Mouse (Mus musculus): Measurements from ENCODE around the gene Ryr1. TPM values are rescaled to one million over a fixed set of nuclear protein-coding genes. Genes with fewer than 3 reads are reported as not detected.

Ryr1 gene
- polyA plus RNA-seq, 1 experiment from 2014 or later, result 8.5 TPM

GRCm38 (mm10) chr7:29043016-29043673 is 81.8 kb downstream of the Ryr1 start:
- WGBS, result 67% methylated on average over 19 of the region's 19 CpGs
- H3K9me3 ChIP-seq, result no peaks in the 10 kb centered on the region
- peaks cover 18% of the 10 kb centered on the region for H3K4me1 ChIP-seq (replicated peaks)
- H3K4me3 ChIP-seq (replicated peaks), result no peak overlapping the region
- ATAC-seq, result no peak
- H3K9ac ChIP-seq (replicated peaks), result no peak overlapping the region
- peak overlapping the region; percentile 40; the same call in 1 of the 2 replicates for H3K27ac ChIP-seq
- H3K27me3 ChIP-seq, result no peaks in the 10 kb centered on the region
- H3K36me3 ChIP-seq, result no peaks in the 10 kb centered on the region
- H3K4me2 ChIP-seq (replicated peaks), result no peak overlapping the region

DNA sequence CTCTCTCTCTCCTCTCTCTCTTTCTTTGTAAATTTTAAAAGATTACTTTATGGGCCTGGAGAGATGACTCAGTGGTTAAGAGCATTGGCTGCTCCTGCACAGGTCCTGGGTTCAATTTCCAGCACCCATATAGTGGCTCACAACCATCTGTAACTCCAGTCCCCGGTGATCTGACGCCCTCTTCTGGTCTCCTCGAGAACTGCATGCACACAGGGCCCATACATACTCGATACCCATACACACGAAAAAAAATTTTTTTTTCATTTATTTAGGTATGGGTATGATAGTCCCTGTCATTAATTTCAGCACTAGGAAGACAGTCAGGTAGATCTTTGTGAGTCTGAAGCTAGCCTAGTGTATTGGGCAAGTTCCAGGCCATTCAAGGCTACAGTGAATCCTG is 83.8 kb downstream of the Ryr1 start:
- no peak overlapping the region for H3K27ac ChIP-seq
- H3K4me1 ChIP-seq (replicated peaks), result peaks cover 18% of the 10 kb centered on the region
- H3K9ac ChIP-seq (replicated peaks), result no peak overlapping the region
- 82% methylated on average over 5 of the region's 5 CpGs for WGBS
- no peaks in the 10 kb centered on the region for H3K27me3 ChIP-seq
- H3K9me3 ChIP-seq, result no peaks in the 10 kb centered on the region
- H3K36me3 ChIP-seq, result no peaks in the 10 kb centered on the region
- H3K4me2 ChIP-seq (replicated peaks), result no peak overlapping the region
- ATAC-seq, result no peak
- H3K4me3 ChIP-seq (replicated peaks), result no peak overlapping the region

- no peaks in the 10 kb centered on the region for H3K36me3 ChIP-seq
- no peaks in the 10 kb centered on the region for H3K27me3 ChIP-seq
- no peaks in the 10 kb centered on the region; the same call in 1 of the 2 replicates for H3K9me3 ChIP-seq
- WGBS, result under 1% methylated on average over 26 of the region's 26 CpGs
- H3K4me3 ChIP-seq (replicated peaks), result peak overlapping the region; percentile 35
- H3K9ac ChIP-seq (replicated peaks), result peak overlapping the region; percentile 54
- peaks cover 18% of the 10 kb centered on the region for H3K4me1 ChIP-seq (replicated peaks)
- no peak overlapping the region; the same call in 1 of the 2 replicates for H3K27ac ChIP-seq
- peak; percentile 61 for ATAC-seq
- H3K4me2 ChIP-seq (replicated peaks), result peak overlapping the region; percentile 68
These were observed 84.9 kb downstream of the Ryr1 start for GRCm38 (mm10) chr7:29039985-29040661.

DNA sequence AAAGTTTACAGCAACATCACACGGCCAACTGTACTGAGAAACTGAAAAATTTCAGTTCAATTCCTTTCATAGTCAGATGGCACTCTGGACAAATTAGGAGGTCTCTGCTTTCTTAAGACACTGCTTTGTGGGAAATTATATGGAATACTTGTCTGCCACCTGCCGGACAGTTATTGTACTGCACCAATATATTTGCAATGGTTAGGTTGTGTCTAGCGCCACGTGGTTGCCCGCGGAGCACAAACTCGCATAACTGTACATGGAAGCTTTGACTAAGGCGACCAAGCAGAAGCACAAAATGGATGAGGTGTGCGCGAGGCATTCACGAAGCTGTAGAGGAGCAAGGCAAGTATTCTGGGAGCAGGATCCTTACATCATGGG is 85.4 kb downstream of the Ryr1 start:
- Histone ChIP-seq H3K4me2 (replicated peaks) (peak overlapping the region; percentile 68), H3K9ac (replicated peaks) (peak overlapping the region; percentile 54), H3K36me3 (no peaks in the 10 kb centered on the region), H3K27ac (no peak overlapping the region; the same call in 1 of the 2 replicates), H3K4me3 (replicated peaks) (peak overlapping the region; percentile 35), H3K9me3 (no peaks in the 10 kb centered on the region; the same call in 1 of the 2 replicates), H3K4me1 (replicated peaks) (peaks cover 18% of the 10 kb centered on the region), H3K27me3 (no peaks in the 10 kb centered on the region)
- WGBS, result under 1% methylated on average over 11 of the region's 11 CpGs
- ATAC-seq, result peak; percentile 60

DNA sequence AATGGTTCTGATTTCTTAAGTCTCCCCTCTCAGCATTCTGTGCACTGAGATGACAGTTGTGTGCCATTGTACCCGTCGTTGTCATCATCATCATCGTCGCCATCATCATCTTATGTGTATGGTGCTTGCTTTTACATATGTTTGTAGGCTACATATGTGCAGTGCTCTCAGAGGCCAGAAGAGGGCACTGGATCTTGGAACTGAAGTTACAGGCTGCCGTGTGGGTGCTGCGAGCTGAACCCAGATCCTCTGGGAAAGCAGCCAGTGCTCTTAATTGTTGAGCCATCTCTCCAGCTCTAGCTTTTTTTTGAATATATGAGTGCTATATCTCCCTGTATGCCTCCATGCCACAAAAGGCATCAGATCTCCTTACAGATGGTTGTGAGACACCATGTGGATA is 87.7 kb downstream of the Ryr1 start:
- H3K4me2 ChIP-seq (replicated peaks), result no peak overlapping the region
- H3K4me1 ChIP-seq (replicated peaks), result peaks cover 9% of the 10 kb centered on the region
- H3K9ac ChIP-seq (replicated peaks), result no peak overlapping the region
- ATAC-seq, result no peak
- no peaks in the 10 kb centered on the region; the same call in 1 of the 2 replicates for H3K9me3 ChIP-seq
- H3K36me3 ChIP-seq, result no peaks in the 10 kb centered on the region
- 90% methylated on average over 6 of the region's 6 CpGs for WGBS
- no peak overlapping the region for H3K4me3 ChIP-seq (replicated peaks)
- no peak overlapping the region for H3K27ac ChIP-seq
- no peaks in the 10 kb centered on the region for H3K27me3 ChIP-seq

DNA sequence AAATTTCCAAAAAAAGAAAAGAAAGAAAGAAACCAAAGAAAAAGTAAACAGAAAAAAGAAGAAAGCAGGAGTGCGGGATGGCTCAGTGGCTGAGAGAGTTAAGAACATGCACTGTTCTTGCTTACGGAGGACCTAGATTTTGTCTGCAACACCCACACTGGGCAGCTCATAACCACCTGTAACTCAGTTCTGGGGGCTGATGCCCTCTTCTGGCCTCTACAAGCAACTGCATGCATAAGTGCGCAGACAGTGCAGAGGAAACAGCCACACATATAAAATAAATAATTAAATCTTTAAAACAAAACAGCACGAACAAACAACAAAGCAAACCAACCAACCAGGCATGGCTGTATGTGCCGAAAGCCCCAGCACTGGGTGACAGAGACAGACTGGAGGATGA is 92.3 kb downstream of the Ryr1 start:
- Histone ChIP-seq H3K9ac (replicated peaks) (no peak overlapping the region), H3K36me3 (no peaks in the 10 kb centered on the region), H3K27me3 (no peaks in the 10 kb centered on the region), H3K9me3 (no peaks in the 10 kb centered on the region; the same call in 1 of the 2 replicates), H3K4me2 (replicated peaks) (no peak overlapping the region), H3K4me1 (replicated peaks) (no peaks in the 10 kb centered on the region), H3K27ac (no peak overlapping the region), H3K4me3 (replicated peaks) (no peak overlapping the region)
- no peak for ATAC-seq
- WGBS, result 87% methylated on average over 5 of the region's 5 CpGs

- Histone ChIP-seq H3K4me1 (replicated peaks) (no peaks in the 10 kb centered on the region), H3K9me3 (no peaks in the 10 kb centered on the region; the same call in 1 of the 2 replicates), H3K4me2 (replicated peaks) (no peak overlapping the region), H3K9ac (replicated peaks) (no peak overlapping the region), H3K27me3 (no peaks in the 10 kb centered on the region), H3K27ac (no peak overlapping the region), H3K36me3 (no peaks in the 10 kb centered on the region), H3K4me3 (replicated peaks) (no peak overlapping the region)
- no peak for ATAC-seq
- WGBS, result 88% methylated on average over 10 of the region's 10 CpGs
These were observed 93.3 kb downstream of the Ryr1 start for GRCm38 (mm10) chr7:29031641-29032040.

GRCm38 (mm10) chr7:29029690-29030656 is 95.0 kb downstream of the Ryr1 start:
- Histone ChIP-seq H3K4me3 (replicated peaks) (no peak overlapping the region), H3K27ac (no peak overlapping the region), H3K4me2 (replicated peaks) (no peak overlapping the region), H3K27me3 (no peaks in the 10 kb centered on the region), H3K36me3 (no peaks in the 10 kb centered on the region), H3K9me3 (no peaks in the 10 kb centered on the region), H3K4me1 (replicated peaks) (no peaks in the 10 kb centered on the region), H3K9ac (replicated peaks) (no peak overlapping the region)
- WGBS, result 89% methylated on average over 14 of the region's 14 CpGs
- ATAC-seq, result no peak

GRCm38 (mm10) chr7:29028761-29029160 is 96.2 kb downstream of the Ryr1 start:
- Histone ChIP-seq H3K4me3 (replicated peaks) (no peak overlapping the region), H3K27me3 (no peaks in the 10 kb centered on the region), H3K36me3 (no peaks in the 10 kb centered on the region), H3K9me3 (no peaks in the 10 kb centered on the region), H3K9ac (replicated peaks) (no peak overlapping the region), H3K27ac (no peak overlapping the region), H3K4me1 (replicated peaks) (no peaks in the 10 kb centered on the region), H3K4me2 (replicated peaks) (no peak overlapping the region)
- no peak for ATAC-seq
- WGBS, result 80% methylated on average over 6 of the region's 6 CpGs

DNA sequence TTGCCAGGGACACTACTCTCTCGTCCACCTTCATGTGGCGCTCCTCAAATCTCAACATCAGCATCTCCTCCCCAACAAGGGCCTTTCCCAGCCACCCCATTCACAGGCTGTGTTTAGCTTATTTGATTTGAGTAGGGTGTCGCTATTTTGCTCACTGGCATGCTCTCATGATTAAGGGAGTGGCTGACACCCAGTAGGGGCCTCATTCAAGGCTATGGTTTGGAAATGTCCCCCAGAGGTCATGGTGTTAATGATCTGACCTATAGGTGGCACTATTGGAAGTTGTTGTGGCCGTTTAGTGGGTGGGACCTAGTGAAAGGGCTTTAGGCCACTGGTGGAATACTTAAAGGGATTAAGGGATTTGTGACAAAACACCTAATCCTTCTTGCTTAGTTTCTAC is 98.2 kb downstream of the Ryr1 start:
- H3K4me3 ChIP-seq (replicated peaks), result no peak overlapping the region
- H3K4me1 ChIP-seq (replicated peaks), result no peaks in the 10 kb centered on the region
- no peak overlapping the region for H3K9ac ChIP-seq (replicated peaks)
- ATAC-seq, result no peak
- no peaks in the 10 kb centered on the region for H3K27me3 ChIP-seq
- H3K36me3 ChIP-seq, result no peaks in the 10 kb centered on the region
- 72% methylated on average over 4 of the region's 4 CpGs for WGBS
- no peak overlapping the region for H3K27ac ChIP-seq
- H3K4me2 ChIP-seq (replicated peaks), result no peak overlapping the region
- H3K9me3 ChIP-seq, result no peaks in the 10 kb centered on the region

DNA sequence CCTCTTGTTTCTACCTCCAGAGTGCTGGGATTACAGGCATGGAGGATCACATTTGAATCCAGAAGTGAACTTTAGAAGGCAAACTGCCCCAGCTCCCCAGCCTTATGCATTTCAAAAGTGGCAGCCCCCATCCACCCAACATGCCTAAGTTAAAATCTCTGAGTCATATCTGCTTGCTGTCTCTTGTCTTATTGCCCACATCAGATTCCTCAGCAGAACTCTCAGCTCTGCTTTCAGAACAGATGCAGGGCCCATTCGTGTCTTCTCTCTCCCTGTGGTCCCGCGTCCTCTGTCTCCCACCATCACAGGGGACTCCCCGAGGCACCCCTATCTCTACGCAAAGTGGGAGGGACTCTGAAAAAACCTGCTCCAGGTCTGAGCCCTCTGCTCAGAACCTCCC is 98.8 kb downstream of the Ryr1 start:
- H3K4me1 ChIP-seq (replicated peaks), result no peaks in the 10 kb centered on the region
- H3K27me3 ChIP-seq, result peaks cover 3% of the 10 kb centered on the region
- no peak overlapping the region for H3K4me3 ChIP-seq (replicated peaks)
- 97% methylated on average over 5 of the region's 5 CpGs for WGBS
- no peak overlapping the region for H3K4me2 ChIP-seq (replicated peaks)
- H3K27ac ChIP-seq, result no peak overlapping the region
- ATAC-seq, result no peak
- no peaks in the 10 kb centered on the region for H3K9me3 ChIP-seq
- no peak overlapping the region for H3K9ac ChIP-seq (replicated peaks)
- H3K36me3 ChIP-seq, result no peaks in the 10 kb centered on the region

DNA sequence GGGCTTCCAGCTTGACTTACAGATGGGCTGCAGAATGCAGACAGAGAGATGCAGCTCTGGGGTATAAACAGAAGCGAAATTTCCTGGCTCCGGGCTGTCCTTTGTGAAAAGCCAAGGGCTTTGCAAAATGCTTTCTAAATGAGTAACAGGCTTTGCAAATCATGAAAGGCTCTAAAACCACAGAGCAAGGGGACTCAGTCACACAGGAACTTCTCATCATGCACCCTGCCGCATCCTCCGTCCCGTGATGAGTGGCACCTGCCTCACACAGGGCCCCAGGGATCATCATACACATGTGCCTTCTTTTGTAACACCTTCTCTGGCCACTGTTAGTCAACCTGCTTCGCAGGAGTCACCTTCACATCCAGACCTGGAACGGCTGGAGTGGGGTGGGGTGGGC is 99.4 kb downstream of the Ryr1 start:
- Histone ChIP-seq H3K4me2 (replicated peaks) (no peak overlapping the region), H3K4me1 (replicated peaks) (no peaks in the 10 kb centered on the region), H3K9ac (replicated peaks) (no peak overlapping the region), H3K27me3 (peaks cover 9% of the 10 kb centered on the region), H3K27ac (no peak overlapping the region), H3K36me3 (no peaks in the 10 kb centered on the region), H3K4me3 (replicated peaks) (no peak overlapping the region), H3K9me3 (no peaks in the 10 kb centered on the region)
- no peak for ATAC-seq
- 86% methylated on average over 7 of the region's 7 CpGs for WGBS

Data from midbrain, embryonic 13.5 days (tissue).